Mouse (Mus musculus): ENCODE data around the gene Fkbp5.

Gene Fkbp5

GRCm38 (mm10) chr17:28517441-28517955 is at the start of gene Fkbp5:
Gene Fkbp5 (minus strand): TSS chr17:28517527.
- ChIA-PET POLR2A (interaction anchor here in 2 of 4 experiments (0.8 to 2.7 kb wide), 6 partner anchors 9 to 99 kb away, joined by 3 to 6 read pairs (median 4); no protein-coding TSS in a partner anchor), CTCF (interaction anchor here in 2 of 4 experiments (1.1 to 2.8 kb wide), 4 partner anchors 11 to 186 kb away, joined by 3 to 12 read pairs (median 4); partner anchors contain the start of gene Armc12 (in 1 of the 2))

DNA sequence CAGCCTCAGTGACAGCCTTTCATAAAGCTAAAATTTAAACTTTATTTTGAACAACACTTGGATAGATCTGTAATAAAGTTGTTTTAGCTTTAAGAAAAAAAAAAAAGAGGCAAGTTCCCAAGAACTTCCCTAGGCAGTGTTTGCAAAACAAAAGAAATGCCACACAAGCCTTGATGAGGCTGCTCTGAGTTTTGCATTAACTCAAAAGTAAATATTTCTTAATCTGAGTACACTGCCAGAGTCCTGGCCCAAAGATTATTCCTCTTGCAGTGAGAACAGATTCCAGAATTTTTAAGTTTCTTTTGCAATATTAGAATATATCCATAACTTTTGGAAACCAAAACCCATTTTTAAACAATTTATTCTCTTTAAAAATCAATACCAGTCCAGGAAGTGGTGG is 47.9 kb upstream of the Fkbp5 start:
- CTCF ChIA-PET: interaction anchor here in 3 of 4 experiments (0.7 to 1.9 kb wide), 5 partner anchors 16 to 212 kb away, joined by 3 to 7 read pairs (median 3); no protein-coding TSS in a partner anchor
- POLR2A ChIA-PET: interaction anchor here (0.7 to 1.9 kb wide), 8 partner anchors 8 to 52 kb away, joined by 3 to 7 read pairs (median 3); no protein-coding TSS in a partner anchor

DNA sequence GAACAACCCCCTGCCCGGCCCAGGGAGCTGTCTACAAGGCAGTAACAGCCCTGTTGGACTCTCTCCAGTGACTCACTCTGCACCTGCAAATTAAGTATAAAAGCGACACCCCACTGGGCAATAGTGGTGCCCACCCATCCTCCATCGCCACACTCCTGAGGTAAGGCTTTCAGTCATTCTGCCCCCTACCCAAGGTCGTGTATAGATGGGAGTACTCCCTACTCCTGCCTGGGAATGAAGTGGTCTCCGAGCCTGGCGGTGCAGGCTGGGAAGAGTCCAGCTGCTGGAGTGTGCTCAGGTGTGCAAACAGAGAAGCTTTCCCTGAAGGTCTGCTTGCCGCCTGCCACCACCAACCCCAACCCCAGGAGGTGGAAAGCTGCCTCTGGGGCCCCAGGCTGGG is 44.3 kb upstream of the Fkbp5 start:
- ChIA-PET CTCF (interaction anchor here in 3 of 4 experiments (0.6 to 1.5 kb wide), 7 partner anchors 9 to 235 kb away, joined by 3 to 5 read pairs (median 3); no protein-coding TSS in a partner anchor), POLR2A (interaction anchor here in 2 of 4 experiments (0.6 to 1.9 kb wide), 15 partner anchors 9 to 273 kb away, joined by 3 to 7 read pairs (median 3); partner anchors contain the start of gene Clpsl2 (in 1 of the 2))

- ChIA-PET POLR2A (interaction anchor here in 2 of 4 experiments (0.9 to 1.9 kb wide), 9 partner anchors 9 to 229 kb away, joined by 3 to 7 read pairs (median 3); partner anchors contain the start of gene Clpsl2 (in 1 of the 2)), CTCF (interaction anchor here (0.6 to 1.5 kb wide), 7 partner anchors 8 to 1429 kb away, joined by 3 to 5 read pairs (median 3); no protein-coding TSS in a partner anchor)
Observed at GRCm38 (mm10) chr17:28560598-28560997, 43.3 kb upstream of the Fkbp5 start, which contains the start of gene Clps. Gene Clps (minus strand): TSS chr17:28560766.

GRCm38 (mm10) chr17:28557772-28558171 is 40.4 kb upstream of the Fkbp5 start:
- ChIA-PET POLR2A (interaction anchor here in 2 of 4 experiments (0.8 to 3.0 kb wide), 8 partner anchors 8 to 36 kb away, joined by 3 to 19 read pairs (median 4); partner anchors contain the start of gene Clpsl2 (in 1 of the 2)), CTCF (interaction anchor here in 3 of 4 experiments (0.6 to 2.3 kb wide), 5 partner anchors 20 to 380 kb away, joined by 3 to 9 read pairs (median 4); partner anchors contain the start of gene Armc12 (in 1 of the 3))

DNA sequence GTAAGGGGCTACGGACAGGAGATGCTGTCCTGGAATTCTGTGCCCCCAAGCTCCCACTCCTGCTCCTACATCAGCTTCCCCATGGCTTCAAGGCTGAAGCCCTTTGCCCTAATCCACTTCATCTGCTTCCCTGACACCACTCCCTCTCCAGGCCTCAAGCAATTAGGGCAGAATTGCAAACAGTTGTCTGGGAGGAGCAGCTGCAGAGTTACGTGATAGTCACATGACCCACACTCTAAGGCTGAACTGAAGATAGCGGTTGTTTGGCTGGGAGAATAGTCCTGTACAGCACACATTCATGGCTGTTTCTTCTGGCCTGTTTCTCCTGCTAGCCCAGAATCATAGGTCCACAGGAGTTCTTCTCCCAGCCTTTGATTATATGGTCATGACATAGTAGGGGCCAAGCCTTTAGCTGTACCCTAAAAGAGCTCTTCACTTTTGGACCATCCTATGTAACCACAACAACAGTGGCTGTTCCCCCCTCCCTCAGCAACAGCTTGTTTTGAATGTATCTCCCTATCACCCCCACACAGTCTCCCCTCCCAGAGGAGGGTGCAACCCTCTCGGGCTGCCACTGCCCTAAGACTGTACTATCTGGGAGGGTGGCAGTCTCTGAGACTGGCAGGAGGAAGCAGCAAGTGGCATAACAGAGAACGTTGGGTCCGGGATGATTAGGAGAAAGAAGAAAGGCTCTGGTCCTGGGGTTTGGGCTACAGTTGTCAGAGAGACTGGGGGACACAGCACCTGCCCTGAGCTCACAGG is 39.5 kb upstream of the Fkbp5 start:
- CTCF ChIA-PET: interaction anchor here in 3 of 4 experiments (0.5 to 2.3 kb wide), 9 partner anchors 19 to 746 kb away, joined by 3 to 9 read pairs (median 3); partner anchors contain the start of gene Armc12 (in 1 of the 3)
- POLR2A ChIA-PET: interaction anchor here in 3 of 4 experiments (0.6 to 3.0 kb wide), 16 partner anchors 8 to 487 kb away, joined by 3 to 19 read pairs (median 4); partner anchors contain the start of gene Clpsl2 (in 1 of the 3)

DNA sequence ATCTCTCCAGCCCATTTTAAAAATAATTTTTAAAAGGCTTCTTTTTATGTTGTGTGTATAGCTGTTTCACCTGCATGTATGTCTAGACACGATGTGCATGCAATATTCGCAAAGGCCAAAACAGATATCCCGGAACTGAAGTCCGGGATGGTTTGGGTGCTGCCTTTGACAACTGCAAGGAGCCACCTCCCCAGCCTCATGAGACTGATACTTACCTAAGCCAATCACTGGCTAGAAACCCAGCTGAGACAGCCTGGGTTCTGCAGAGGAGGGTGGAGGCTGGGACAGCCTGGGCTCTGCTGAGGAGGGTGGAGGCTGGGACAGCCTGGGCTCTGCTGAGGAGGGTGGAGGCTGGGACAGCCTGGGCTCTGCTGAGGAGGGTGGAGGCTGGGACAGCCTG is 36.7 kb upstream of the Fkbp5 start:
- ChIA-PET CTCF (interaction anchor here (0.6 to 2.0 kb wide), 25 partner anchors 12 to 373 kb away, joined by 3 to 11 read pairs (median 3); no protein-coding TSS in a partner anchor), POLR2A (interaction anchor here in 3 of 4 experiments (0.6 to 2.5 kb wide), 25 partner anchors 8 to 618 kb away, joined by 3 to 9 read pairs (median 4); no protein-coding TSS in a partner anchor)

- POLR2A ChIA-PET: interaction anchor here in 3 of 4 experiments (0.6 to 2.5 kb wide), 28 partner anchors 8 to 619 kb away, joined by 3 to 9 read pairs (median 4); no protein-coding TSS in a partner anchor
- CTCF ChIA-PET: interaction anchor here (0.6 to 2.0 kb wide), 30 partner anchors 8 to 374 kb away, joined by 3 to 11 read pairs (median 3); partner anchors contain the start of gene Clps (in 1 of the 4)
Observed at GRCm38 (mm10) chr17:28553040-28553793, 35.9 kb upstream of the Fkbp5 start.

GRCm38 (mm10) chr17:28549111-28549510 is 31.8 kb upstream of the Fkbp5 start, which contains the start of gene Clpsl2:
Gene Clpsl2 (plus strand): TSS chr17:28549411.
- POLR2A ChIA-PET: interaction anchor here in 3 of 4 experiments (0.5 to 3.7 kb wide), 20 partner anchors 8 to 351 kb away, joined by 3 to 13 read pairs (median 4); partner anchors contain the start of genes Clps (in 1 of the 3) and Srpk1 (in 1 of the 3)
- CTCF ChIA-PET: interaction anchor here (0.5 to 1.8 kb wide), 10 partner anchors 11 to 378 kb away, joined by 3 to 9 read pairs (median 3); no protein-coding TSS in a partner anchor

DNA sequence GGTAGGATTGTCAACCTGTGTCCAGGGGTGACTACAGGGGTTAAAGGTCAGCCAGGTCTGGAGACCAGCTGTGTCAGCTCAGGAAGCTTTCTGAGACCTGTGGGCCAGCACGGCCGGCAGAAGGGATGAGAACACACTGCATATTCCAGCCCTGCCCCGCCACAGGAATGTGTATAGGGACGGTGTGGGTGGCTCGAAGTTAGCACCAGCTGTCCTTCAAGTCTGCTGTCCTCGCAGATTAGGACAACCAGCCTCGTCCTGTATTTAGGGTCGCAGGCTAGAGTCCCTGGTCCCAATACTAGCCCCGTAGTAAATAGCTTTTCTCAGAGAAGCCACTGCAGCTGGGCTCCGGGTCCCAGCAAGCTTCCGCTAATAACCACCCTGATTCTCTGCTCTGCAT is 31.2 kb upstream of the Fkbp5 start:
- ChIA-PET CTCF (interaction anchor here (0.5 to 1.8 kb wide), 11 partner anchors 10 to 393 kb away, joined by 3 to 9 read pairs (median 3); no protein-coding TSS in a partner anchor), POLR2A (interaction anchor here (0.5 to 3.7 kb wide), 23 partner anchors 8 to 352 kb away, joined by 3 to 13 read pairs (median 4); partner anchors contain the start of gene Srpk1 (in 1 of the 4))

DNA sequence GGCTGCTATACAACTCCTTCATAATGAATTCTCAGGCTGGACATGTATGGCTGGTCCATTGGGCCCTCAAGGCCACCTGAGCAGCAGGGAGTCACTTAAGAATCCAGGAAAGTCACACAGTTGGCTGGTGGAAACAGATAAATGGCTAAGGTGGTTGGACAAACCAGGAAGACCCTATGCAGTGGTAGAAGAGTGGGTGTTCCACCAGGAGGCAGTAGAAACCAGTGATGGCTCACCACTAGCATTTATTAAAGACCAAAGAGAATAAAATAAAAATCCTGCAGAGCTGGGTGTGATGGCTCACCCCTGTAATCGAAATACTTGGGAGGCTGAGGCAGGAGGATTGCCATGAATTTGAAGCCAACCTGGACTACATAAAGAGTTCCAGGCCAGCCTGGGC is 29.6 kb upstream of the Fkbp5 start:
- ChIA-PET CTCF (interaction anchor here in 2 of 4 experiments (1.0 to 1.4 kb wide), 2 partner anchors 9 to 19 kb away, joined by 3 to 4 read pairs; no protein-coding TSS in a partner anchor), POLR2A (interaction anchor here in 1 of 4 experiments (0.9 to 3.7 kb wide), 3 partner anchors 9 to 34 kb away, joined by 3 to 13 read pairs (median 6); no protein-coding TSS in a partner anchor)

DNA sequence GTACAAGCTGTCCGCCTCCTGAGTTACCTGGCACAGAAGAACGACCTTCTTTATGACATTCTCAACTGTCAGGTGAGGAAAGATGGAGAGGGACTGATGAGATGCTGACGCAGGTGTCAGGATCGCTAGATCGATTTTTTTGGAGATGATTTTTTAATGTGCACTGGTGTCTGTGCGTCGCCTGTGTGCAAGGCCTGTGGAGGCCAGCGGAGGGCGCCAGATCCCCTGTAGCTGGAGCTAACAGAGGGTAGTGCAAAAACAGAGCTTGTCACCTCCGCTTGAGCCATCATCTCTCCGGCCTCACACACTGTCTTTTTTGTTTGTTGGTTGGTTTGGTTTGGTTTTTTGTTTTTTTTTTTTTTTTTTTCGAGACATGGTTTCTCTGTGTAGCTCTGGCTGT is 20.6 kb upstream of the Fkbp5 start:
- POLR2A ChIA-PET: interaction anchor here (0.6 to 3.1 kb wide), 39 partner anchors 9 to 407 kb away, joined by 3 to 13 read pairs (median 4); partner anchors contain the start of genes Clpsl2 (in 2 of the 4) and Srpk1 (in 1 of the 4)
- CTCF ChIA-PET: interaction anchor here (0.5 to 2.5 kb wide), 70 partner anchors 9 to 843 kb away, joined by 3 to 23 read pairs (median 4); partner anchors contain the start of genes Clpsl2 (in 2 of the 4), Def6 (in 1 of the 4), Slc26a8 (in 1 of the 4) and Srsf3 (in 1 of the 4)

DNA sequence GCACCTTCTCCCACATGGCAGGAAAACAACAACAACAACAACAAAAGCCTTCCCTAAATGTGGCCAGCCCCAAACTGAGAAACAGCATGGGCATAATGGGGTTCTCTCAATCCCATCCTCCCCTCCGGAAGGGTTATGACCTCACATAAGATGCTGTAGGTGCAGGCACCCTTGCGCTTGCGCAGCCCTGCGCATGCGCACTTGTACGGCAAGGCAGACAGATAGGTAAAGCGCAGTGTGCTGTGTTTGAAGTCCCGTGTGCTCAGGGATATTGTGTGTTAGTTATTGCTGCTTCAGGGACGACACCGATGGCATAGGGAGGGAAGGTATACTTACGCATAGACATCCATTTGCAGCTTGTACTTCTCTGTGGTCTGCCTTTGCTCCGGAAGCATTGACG is 16.0 kb upstream of the Fkbp5 start:
- ChIA-PET POLR2A (interaction anchor here in 2 of 4 experiments (0.6 kb wide), 3 partner anchors 45 to 347 kb away, joined by 3 to 4 read pairs (median 4); no protein-coding TSS in a partner anchor), CTCF (interaction anchor here in 2 of 4 experiments (0.5 to 0.7 kb wide), 3 partner anchors 10 to 534 kb away, joined by 3 read pairs; no protein-coding TSS in a partner anchor)

DNA sequence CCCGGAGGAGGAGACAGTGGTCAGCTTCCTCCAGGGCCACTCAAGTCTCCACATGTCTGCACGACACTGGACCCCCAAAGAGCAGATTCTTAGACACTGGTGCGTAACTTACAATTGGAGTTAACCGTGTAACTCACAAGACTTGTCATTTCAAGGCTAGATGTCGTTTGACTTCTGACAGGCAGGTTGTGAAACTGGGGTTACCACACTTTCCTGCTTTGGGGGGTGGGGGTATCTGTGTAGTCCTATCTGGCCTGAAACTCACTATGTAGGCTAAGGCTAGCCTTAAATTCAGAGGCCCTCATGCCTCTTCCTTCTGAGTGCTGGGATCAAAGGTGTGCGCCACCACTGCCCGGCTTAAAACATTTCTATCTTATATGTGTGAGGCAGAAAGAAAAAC is 15.2 kb upstream of the Fkbp5 start:
- ChIA-PET POLR2A (interaction anchor here in 2 of 4 experiments (0.6 to 1.2 kb wide), 10 partner anchors 9 to 203 kb away, joined by 3 to 13 read pairs (median 3); no protein-coding TSS in a partner anchor), CTCF (interaction anchor here in 2 of 4 experiments (0.6 to 2.7 kb wide), 7 partner anchors 9 to 204 kb away, joined by 3 to 16 read pairs (median 5); partner anchors contain the start of gene Rpl10a (in 1 of the 2))

GRCm38 (mm10) chr17:28531946-28532345 is 14.6 kb upstream of the Fkbp5 start:
- POLR2A ChIA-PET: interaction anchor here in 3 of 4 experiments (0.6 to 1.2 kb wide), 12 partner anchors 9 to 354 kb away, joined by 3 to 13 read pairs (median 3); no protein-coding TSS in a partner anchor

DNA sequence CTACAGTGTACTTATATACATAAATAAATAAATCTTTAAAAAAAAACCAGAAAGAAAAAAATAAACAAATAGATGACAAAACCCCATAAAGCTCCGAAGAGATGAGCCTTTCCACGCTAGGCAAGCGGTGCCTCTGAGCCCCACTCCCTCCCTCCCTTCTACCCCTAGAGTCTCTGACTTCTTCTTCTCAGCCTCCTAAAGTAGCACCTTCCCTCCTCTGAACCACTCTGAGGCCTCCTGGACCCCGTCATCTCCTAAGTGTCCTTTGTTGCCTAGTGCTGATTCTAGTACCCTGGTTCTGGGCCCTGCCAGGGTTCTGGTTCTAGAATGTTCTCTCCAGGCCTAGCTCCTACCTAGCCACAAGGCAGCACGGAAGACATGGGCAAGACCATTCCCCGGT is 13.2 kb upstream of the Fkbp5 start, which contains the start of gene Armc12:
Gene Armc12, plus strand, starts transcription at position 301 of the 400 bp plus-strand sequence.
- ChIA-PET POLR2A (interaction anchor here in 3 of 4 experiments (0.5 to 2.5 kb wide), 12 partner anchors 11 to 206 kb away, joined by 3 to 7 read pairs (median 4); no protein-coding TSS in a partner anchor), CTCF (interaction anchor here (0.6 to 4.6 kb wide), 12 partner anchors 12 to 298 kb away, joined by 3 to 50 read pairs (median 5); partner anchors contain the start of gene Ppard (in 1 of the 4))

More at GRCm38 (mm10) chr17:28531946-28532345, 14.6 kb upstream of the Fkbp5 start:
- CTCF ChIA-PET: interaction anchor here in 3 of 4 experiments (0.6 to 2.7 kb wide), 10 partner anchors 9 to 203 kb away, joined by 3 to 16 read pairs (median 4); partner anchors contain the start of genes Clpsl2 (in 1 of the 3) and Rpl10a (in 1 of the 3)

Data from embryonic stem cell, embryonic (primary cell).